Mouse (Mus musculus) heart, embryonic 14.5 days (tissue): ENCODE measurements around the gene Cog1. TPM values are rescaled to one million over a fixed set of nuclear protein-coding genes. Genes with fewer than 3 reads are reported as not detected.

Source experiments
- ATAC-seq: fragments of 200-750 bp; cut with Nextera tagmentation; 2 replicates; pipeline ENCODE4 v1.8.0; 2017; ENCODE audit warnings: low read depth, moderate TSS enrichment; ENCODE audit not compliant: insufficient number of reproducible peaks, insufficient read depth, low FRiP score
- H3K27ac ChIP-seq, 2 experiments: fragments of 200-500 bp in 1 of 2; fragments of 300-500 bp in 1 of 2; sonication (generic) in 1 of 2; replicated peaks in 1 of 2; 2 replicates each; pipeline ENCODE4 v1.5.1; 2012 to 2014; ENCODE audit warnings: low read depth in 2 of 2, low read length in 2 of 2, control low read depth in 1 of 2, mild to moderate bottlenecking in 1 of 2, mixed read lengths in 1 of 2; ENCODE audit not compliant: control insufficient read depth in 1 of 2, insufficient read depth in 1 of 2
- H3K27me3 ChIP-seq: fragments of 300-500 bp; sonication (generic); 2 replicates; pipeline ENCODE4 v1.6.1; 2014; ENCODE audit warnings: mild to moderate bottlenecking, low read length, control low read depth; ENCODE audit not compliant: control insufficient read depth, insufficient read depth
- H3K36me3 ChIP-seq: fragments of 300-500 bp; sonication (generic); 2 replicates; pipeline ENCODE4 v1.6.1; 2014; ENCODE audit warnings: mild to moderate bottlenecking, control low read depth, low read length, mixed read lengths; ENCODE audit not compliant: control insufficient read depth, insufficient read depth
- H3K4me1 ChIP-seq, 2 experiments: fragments of 200-500 bp in 1 of 2; fragments of 300-500 bp in 1 of 2; sonication (generic) in 1 of 2; 2 replicates each; pipeline ENCODE4 v1.6.1; 2012 to 2014; ENCODE audit warnings: low read length in 2 of 2, control low read depth in 1 of 2, mixed read lengths in 1 of 2; ENCODE audit not compliant: control insufficient read depth in 2 of 2, insufficient read depth in 2 of 2
- H3K4me2 ChIP-seq: fragments of 300-500 bp; sonication (generic); 2 replicates; pipeline ENCODE4 v1.6.1; 2014; ENCODE audit warnings: mild to moderate bottlenecking, low read length
- H3K4me3 ChIP-seq, 2 experiments: fragments of 200-500 bp in 1 of 2; fragments of 300-500 bp in 1 of 2; sonication (generic) in 1 of 2; 2 replicates each; pipeline ENCODE4 v1.5.1; 2012 to 2014; ENCODE audit warnings: low read length in 2 of 2, mild to moderate bottlenecking in 2 of 2, control low read depth in 1 of 2, low read depth in 1 of 2, moderate library complexity in 1 of 2; ENCODE audit not compliant: control insufficient read depth in 1 of 2, insufficient read depth in 1 of 2
- H3K9ac ChIP-seq: fragments of 300-500 bp; sonication (generic); 2 replicates; pipeline ENCODE4 v1.6.1; 2014; ENCODE audit warnings: mild to moderate bottlenecking, low read length
- H3K9me3 ChIP-seq: fragments of 300-500 bp; sonication (generic); 2 replicates; pipeline ENCODE4 v1.6.1; 2016; ENCODE audit warnings: low read length, control low read depth; ENCODE audit not compliant: control insufficient read depth
- WGBS: fragments of 180-500 bp; shearing (Covaris S2); extraction: QIAGEN DNeasy Blood & Tissue Kit; methylation state at CpG from one replicate; pipeline ENCODE4 v1.1.7; 2014; 5-methylcytosine and 5-hydroxymethylcytosine counted together
- polyA plus RNA-seq: library from polyadenylated mRNA; unstranded; fragments of >200 nt; fragmentation: Nextera tagmentation; extraction: Ambion mirVana; gene quantifications from 2 replicates; pipeline ENCODE4 v1.2.1, GENCODE M21; 2014

Gene Cog1
- polyA plus RNA-seq, 1 experiment from 2014 or later = 20.1 TPM

DNA sequence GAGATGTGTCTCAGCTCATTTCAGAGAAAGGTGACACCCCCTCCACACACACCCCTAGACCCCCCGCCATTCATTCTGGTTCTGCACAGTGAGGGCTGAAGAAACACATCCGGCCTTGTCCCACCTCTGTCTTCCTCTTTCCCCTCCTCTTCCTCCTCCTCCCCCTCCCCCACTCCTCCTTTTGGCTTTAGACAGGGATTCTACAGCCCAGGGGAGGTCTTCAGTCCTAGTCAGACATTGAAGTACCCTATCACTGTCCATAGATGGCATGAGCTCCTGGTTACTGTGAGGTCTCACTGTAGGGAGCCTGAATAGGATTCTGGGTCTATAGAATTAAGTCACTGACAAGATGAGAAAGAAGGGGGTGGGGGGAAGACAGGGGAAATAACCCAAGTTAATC lies 28.0 kb upstream of the Cog1 start:
- Histone ChIP-seq H3K36me3 (no peaks in the 10 kb centered on the region), H3K4me2 (no peak overlapping the region)
- ATAC-seq = no peak

GRCm38 (mm10) chr11:113622028-113622427 lies 26.9 kb upstream of the Cog1 start:
- no peak overlapping the region for H3K4me2 ChIP-seq
- H3K27me3 ChIP-seq = peaks cover 40% of the 10 kb centered on the region
- no peaks in the 10 kb centered on the region for H3K9me3 ChIP-seq
- no peak overlapping the region for H3K27ac ChIP-seq
- no peak overlapping the region for H3K4me3 ChIP-seq
- peaks cover 9 to 13% of the 10 kb centered on the region in 2 experiments; a peak in 2 of 4 replicates for H3K4me1 ChIP-seq
- H3K9ac ChIP-seq = no peak overlapping the region
- WGBS = 82% methylated on average over 4 of the region's 4 CpGs
- no peaks in the 10 kb centered on the region for H3K36me3 ChIP-seq
- no peak for ATAC-seq

More for the DNA sequence above, 28.0 kb upstream of the Cog1 start:
- no peak overlapping the region for H3K4me3 ChIP-seq
- H3K4me1 ChIP-seq = peaks cover 9 to 14% of the 10 kb centered on the region in 2 experiments; a peak in 2 of 4 replicates
- WGBS = 62% methylated on average over 2 of the region's 2 CpGs
- no peak overlapping the region for H3K9ac ChIP-seq
- H3K9me3 ChIP-seq = no peaks in the 10 kb centered on the region
- no peak overlapping the region for H3K27ac ChIP-seq
- H3K27me3 ChIP-seq = peaks cover 41% of the 10 kb centered on the region

GRCm38 (mm10) chr11:113625437-113625836 lies 23.5 kb upstream of the Cog1 start:
- no peak for ATAC-seq
- peaks cover 16% of the 10 kb centered on the region for H3K27me3 ChIP-seq
- H3K9me3 ChIP-seq = no peaks in the 10 kb centered on the region
- no peak overlapping the region for H3K4me2 ChIP-seq
- no peak overlapping the region for H3K27ac ChIP-seq
- no peak overlapping the region for H3K9ac ChIP-seq
- H3K36me3 ChIP-seq = no peaks in the 10 kb centered on the region
- 86% methylated on average over 18 of the region's 18 CpGs for WGBS
- H3K4me1 ChIP-seq = no peaks in the 10 kb centered on the region
- H3K4me3 ChIP-seq = no peak overlapping the region

DNA sequence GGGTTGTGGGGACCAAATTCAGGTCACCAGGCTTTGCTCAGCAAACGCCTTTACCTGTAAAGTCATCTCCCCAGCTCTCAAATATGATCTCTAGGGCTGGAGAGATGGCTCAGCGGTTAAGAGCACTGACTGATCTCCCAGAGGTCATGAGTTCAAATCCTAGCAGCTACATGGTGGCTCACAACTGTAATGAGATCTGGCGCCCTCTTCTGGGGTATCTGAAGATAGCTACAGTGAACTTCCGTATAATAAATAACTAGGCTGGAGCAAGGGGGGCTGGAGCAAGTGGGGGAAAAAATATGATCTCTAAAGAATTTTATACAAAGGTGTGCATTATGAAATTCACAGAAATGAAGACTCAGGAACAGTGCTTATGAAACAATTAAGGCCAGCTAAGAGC lies 21.2 kb upstream of the Cog1 start:
- WGBS = 53% methylated on average over 4 of the region's 4 CpGs

DNA sequence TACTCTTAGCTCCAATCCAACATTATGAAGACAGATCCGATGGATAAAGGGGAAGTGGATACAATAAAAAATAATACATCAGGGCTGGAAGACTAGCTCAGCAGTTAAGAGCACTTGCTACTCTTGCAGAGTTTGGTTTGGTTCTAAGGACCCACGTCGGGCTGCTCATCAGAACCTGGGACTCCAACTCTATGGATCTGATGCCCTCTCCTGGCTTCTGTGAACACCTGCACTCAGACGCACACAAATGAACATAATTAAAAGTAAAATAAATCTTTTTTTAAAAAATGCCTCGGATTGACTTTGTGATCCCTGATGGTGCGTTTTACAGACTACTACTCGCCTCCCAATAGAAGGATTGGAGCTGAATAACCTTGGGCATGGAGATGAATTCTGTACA lies 18.3 kb upstream of the Cog1 start:
- H3K4me1 ChIP-seq = no peaks in the 10 kb centered on the region
- no peaks in the 10 kb centered on the region for H3K9me3 ChIP-seq
- H3K27me3 ChIP-seq = no peaks in the 10 kb centered on the region; the same call in 1 of the 2 replicates
- ATAC-seq = no peak
- H3K36me3 ChIP-seq = no peaks in the 10 kb centered on the region
- no peak overlapping the region for H3K9ac ChIP-seq
- 57% methylated on average over 7 of the region's 7 CpGs for WGBS
- no peak overlapping the region for H3K4me3 ChIP-seq
- no peak overlapping the region for H3K4me2 ChIP-seq
- no peak overlapping the region for H3K27ac ChIP-seq

More for the DNA sequence above, 21.2 kb upstream of the Cog1 start:
- Histone ChIP-seq H3K4me1 (no peaks in the 10 kb centered on the region), H3K9ac (no peak overlapping the region), H3K36me3 (no peaks in the 10 kb centered on the region), H3K27ac (no peak overlapping the region), H3K4me2 (no peak overlapping the region), H3K27me3 (no peaks in the 10 kb centered on the region; the same call in 1 of the 2 replicates), H3K9me3 (no peaks in the 10 kb centered on the region), H3K4me3 (no peak overlapping the region)
- ATAC-seq = no peak

DNA sequence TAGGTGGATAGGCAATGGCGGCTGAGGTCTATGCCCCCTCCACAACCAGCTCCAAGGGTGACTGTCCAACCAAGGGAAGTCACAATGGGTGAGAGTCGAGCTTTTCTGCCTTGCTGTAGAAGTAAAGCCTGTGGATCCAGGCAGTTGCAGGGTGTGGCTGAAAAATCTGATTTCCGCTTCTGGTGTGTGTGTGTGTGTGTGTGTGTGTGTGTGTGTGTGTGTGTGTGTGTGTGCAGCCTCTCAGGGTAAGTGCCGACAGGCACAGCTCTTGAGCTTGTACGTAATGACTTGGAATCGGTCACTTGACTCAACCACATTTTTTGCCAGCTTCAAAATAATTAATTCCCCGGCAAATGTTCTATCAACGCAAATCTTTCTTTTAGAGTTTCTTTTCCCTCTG lies 17.7 kb upstream of the Cog1 start:
- ATAC-seq = no peak
- H3K27ac ChIP-seq = no peak overlapping the region
- 69% methylated on average over 8 of the region's 8 CpGs for WGBS

DNA sequence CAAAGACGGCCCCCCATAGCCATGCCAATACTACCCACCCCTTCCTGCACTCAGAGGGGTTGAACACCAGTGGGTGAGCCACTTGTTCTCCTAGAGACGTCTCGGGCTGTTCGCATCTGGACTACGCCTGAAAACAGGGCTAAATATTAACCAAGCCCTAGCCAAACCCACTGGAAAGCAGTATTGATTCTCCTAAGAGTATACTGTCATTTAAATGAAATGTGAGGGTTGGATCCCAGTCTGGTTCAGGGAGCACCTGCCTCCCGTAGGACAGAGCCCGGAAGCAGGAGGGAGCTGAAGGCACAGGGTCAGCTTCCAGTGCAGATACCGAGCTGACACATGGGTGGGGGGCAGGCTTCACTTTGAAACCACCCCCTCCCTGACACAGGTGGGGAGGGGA lies 17.1 kb upstream of the Cog1 start:
- WGBS = 80% methylated on average over 8 of the region's 8 CpGs
- no peak overlapping the region for H3K9ac ChIP-seq
- H3K4me2 ChIP-seq = no peak overlapping the region
- no peak overlapping the region for H3K27ac ChIP-seq
- H3K4me1 ChIP-seq = no peaks in the 10 kb centered on the region
- H3K9me3 ChIP-seq = no peaks in the 10 kb centered on the region
- no peak overlapping the region for H3K4me3 ChIP-seq
- no peaks in the 10 kb centered on the region; the same call in 1 of the 2 replicates for H3K27me3 ChIP-seq
- H3K36me3 ChIP-seq = no peaks in the 10 kb centered on the region
- no peak for ATAC-seq

More for the DNA sequence above, 17.7 kb upstream of the Cog1 start:
- no peaks in the 10 kb centered on the region; the same call in 1 of the 2 replicates for H3K27me3 ChIP-seq
- H3K36me3 ChIP-seq = no peaks in the 10 kb centered on the region
- H3K9me3 ChIP-seq = no peaks in the 10 kb centered on the region
- no peak overlapping the region for H3K4me3 ChIP-seq
- no peak overlapping the region for H3K4me2 ChIP-seq
- no peak overlapping the region for H3K9ac ChIP-seq
- H3K4me1 ChIP-seq = no peaks in the 10 kb centered on the region

GRCm38 (mm10) chr11:113632303-113632702 lies 16.7 kb upstream of the Cog1 start:
- no peak overlapping the region for H3K9ac ChIP-seq
- no peaks in the 10 kb centered on the region for H3K4me1 ChIP-seq
- H3K27ac ChIP-seq = no peak overlapping the region
- H3K9me3 ChIP-seq = no peaks in the 10 kb centered on the region
- no peak for ATAC-seq
- H3K27me3 ChIP-seq = no peaks in the 10 kb centered on the region; the same call in 1 of the 2 replicates
- H3K4me3 ChIP-seq = no peak overlapping the region
- 70% methylated on average over 7 of the region's 7 CpGs for WGBS
- no peaks in the 10 kb centered on the region for H3K36me3 ChIP-seq
- no peak overlapping the region for H3K4me2 ChIP-seq
